Mouse (Mus musculus) hindbrain, embryonic 12.5 days (tissue): ENCODE results near the gene Kcp. TPM values are rescaled to one million over a fixed set of nuclear protein-coding genes. Genes with fewer than 3 reads are reported as not detected.
A peak's percentile ranks its signal among the peaks of the same experiment; 100 is the strongest.

Experiments used
- ATAC-seq: fragments of 200-750 bp; cut with Nextera tagmentation; 2 replicates; pipeline ENCODE4 v1.8.0; 2017; ENCODE audit warnings: moderate TSS enrichment; ENCODE audit not compliant: low FRiP score
- H3K27ac ChIP-seq: fragments of 300-500 bp; sonication (generic); 2 replicates; pipeline ENCODE4 v1.5.1; 2016; ENCODE audit warnings: mild to moderate bottlenecking
- H3K27me3 ChIP-seq: fragments of 300-500 bp; sonication (generic); 2 replicates; pipeline ENCODE4 v1.6.1; 2016; ENCODE audit warnings: mild to moderate bottlenecking
- H3K36me3 ChIP-seq: fragments of 300-500 bp; sonication (generic); 2 replicates; pipeline ENCODE4 v1.6.1; 2016; ENCODE audit warnings: mild to moderate bottlenecking
- H3K4me1 ChIP-seq: fragments of 300-500 bp; sonication (generic); 2 replicates; pipeline ENCODE4 v1.6.1; 2016
- H3K4me2 ChIP-seq: fragments of 300-500 bp; sonication (generic); replicated peaks from 2 replicates; pipeline ENCODE4 v1.6.1; 2016; ENCODE audit warnings: mild to moderate bottlenecking
- H3K4me3 ChIP-seq: fragments of 300-500 bp; sonication (generic); 2 replicates; pipeline ENCODE4 v1.5.1; 2016; ENCODE audit warnings: mild to moderate bottlenecking
- H3K9ac ChIP-seq: fragments of 300-500 bp; sonication (generic); 2 replicates; pipeline ENCODE4 v1.6.1; 2016; ENCODE audit warnings: mild to moderate bottlenecking, moderate library complexity
- H3K9me3 ChIP-seq: fragments of 300-500 bp; sonication (generic); replicated peaks from 2 replicates; pipeline ENCODE4 v1.6.1; 2016; ENCODE audit warnings: mild to moderate bottlenecking
- WGBS: fragments of 180-500 bp; shearing (Covaris S2); methylation state at CpG from one replicate; pipeline ENCODE4 v1.1.7; 2016; 5-methylcytosine and 5-hydroxymethylcytosine counted together
- polyA plus RNA-seq: library from polyadenylated mRNA; unstranded; fragments of >200 nt; fragmentation: Nextera tagmentation; extraction: Ambion mirVana; gene quantifications from 2 replicates; pipeline ENCODE4 v1.2.1, GENCODE M21; 2016

Gene Kcp
- polyA plus RNA-seq, 1 experiment from 2014 or later = 24.7 TPM

GRCm38 (mm10) chr6:29474736-29475135 is 33.0 kb downstream of the Kcp start:
- no peak overlapping the region for H3K9ac ChIP-seq
- ATAC-seq = no peak
- H3K27me3 ChIP-seq = peaks cover 16% of the 10 kb centered on the region
- peaks cover 20% of the 10 kb centered on the region for H3K36me3 ChIP-seq
- 50% methylated on average over 2 of the region's 2 CpGs for WGBS
- peaks cover 10% of the 10 kb centered on the region for H3K4me1 ChIP-seq
- H3K4me3 ChIP-seq = no peak overlapping the region
- H3K4me2 ChIP-seq = no peak overlapping the region
- no peaks in the 10 kb centered on the region for H3K9me3 ChIP-seq
- H3K27ac ChIP-seq = no peak overlapping the region

DNA sequence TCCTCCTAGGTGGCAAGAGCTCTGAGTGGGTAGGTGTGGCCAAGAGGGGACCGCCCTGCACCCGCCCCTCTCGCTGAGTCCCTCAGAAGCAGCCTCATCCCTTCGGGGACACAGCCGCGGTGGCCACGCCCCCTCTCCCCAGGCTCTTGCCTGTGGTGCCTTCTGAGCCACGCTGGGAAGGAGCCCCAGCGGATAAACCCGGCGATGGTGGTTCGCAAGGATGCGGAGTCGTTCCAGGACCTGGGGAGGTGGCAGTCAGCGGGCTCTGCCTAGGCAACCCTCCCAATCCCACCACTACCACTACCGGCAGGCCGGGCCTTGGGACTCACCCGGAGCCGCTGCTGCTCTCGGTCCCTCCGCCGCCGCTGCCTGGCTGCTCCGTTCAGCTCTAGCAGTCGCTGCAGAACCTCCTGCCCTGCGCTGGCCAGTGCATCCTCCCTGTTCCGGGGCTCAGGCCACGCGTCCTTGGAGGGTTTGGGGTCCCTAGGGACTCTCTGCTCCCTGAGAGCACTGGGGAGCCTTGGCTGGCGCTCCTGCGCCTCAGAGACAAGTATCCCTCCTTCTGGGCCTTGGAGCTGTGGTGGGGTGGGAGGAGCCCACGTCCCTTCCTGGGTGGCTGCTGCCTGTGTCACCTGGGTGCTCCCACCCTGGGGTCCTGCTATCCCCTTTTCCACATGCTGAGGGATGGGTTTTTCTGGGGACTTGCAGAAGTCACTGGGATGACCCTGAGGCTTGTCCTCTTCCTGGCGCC is 33.6 kb downstream of the Kcp start:
- Histone ChIP-seq H3K27me3 (peaks cover 16% of the 10 kb centered on the region), H3K4me3 (peak overlapping the region; percentile 31), H3K9ac (peak overlapping the region; percentile 46; the same call in 1 of the 2 replicates), H3K4me1 (peaks cover 10% of the 10 kb centered on the region), H3K36me3 (peaks cover 21% of the 10 kb centered on the region), H3K9me3 (no peaks in the 10 kb centered on the region), H3K27ac (no peak overlapping the region), H3K4me2 (peak overlapping the region; percentile 53)
- peak; percentile 91 for ATAC-seq
- 3% methylated on average over 33 of the region's 33 CpGs for WGBS

- Histone ChIP-seq H3K27ac (no peak within 1 kb of the TSS), H3K9ac (no peak within 1 kb of the TSS), H3K27me3 (peaks cover 8% of the 10 kb centered on the region), H3K9me3 (no peaks in the 10 kb centered on the region), H3K36me3 (peaks cover 21% of the 10 kb centered on the region), H3K4me3 (no peak within 1 kb of the TSS), H3K4me2 (no peak within 1 kb of the TSS), H3K4me1 (peaks cover 19% of the 10 kb centered on the region)
- no peak for ATAC-seq
- WGBS = 96% methylated on average over 4 of the region's 4 CpGs
Measured at GRCm38 (mm10) chr6:29471137-29471536, 36.6 kb downstream of the Kcp start, which contains the start of gene Atp6v1fnb. Gene Atp6v1fnb, plus strand, starts transcription at chr6:29471437.

DNA sequence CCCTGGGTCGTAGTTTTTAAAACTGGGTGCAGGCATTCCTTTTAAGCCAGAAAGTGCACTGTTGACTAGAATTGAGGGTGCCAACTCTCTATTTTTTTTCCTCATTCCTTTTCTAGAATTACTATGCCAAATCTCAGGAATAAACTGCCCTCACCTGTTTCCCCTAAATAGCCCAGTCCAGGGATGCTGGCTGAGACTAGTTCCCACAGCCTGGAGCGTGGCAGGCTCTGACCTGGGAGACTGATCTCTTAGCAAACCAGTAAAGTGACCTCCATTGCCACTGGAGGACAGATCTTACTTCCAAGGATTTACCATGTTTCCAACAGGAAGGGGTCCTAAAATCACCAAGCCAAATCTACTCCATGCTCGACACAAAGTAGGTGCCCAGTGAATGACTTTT is 38.9 kb downstream of the Kcp start:
- ATAC-seq = no peak
- WGBS = 78% methylated on average over 3 of the region's 3 CpGs
- peak overlapping the region; percentile 78 for H3K4me2 ChIP-seq
- H3K27ac ChIP-seq = no peak overlapping the region
- H3K4me1 ChIP-seq = peaks cover 14% of the 10 kb centered on the region
- no peak overlapping the region for H3K9ac ChIP-seq
- peaks cover 21% of the 10 kb centered on the region for H3K36me3 ChIP-seq
- H3K27me3 ChIP-seq = peaks cover 4% of the 10 kb centered on the region; the same call in 1 of the 2 replicates
- H3K9me3 ChIP-seq = no peaks in the 10 kb centered on the region
- peak overlapping the region; percentile 59; the same call in 1 of the 2 replicates for H3K4me3 ChIP-seq

DNA sequence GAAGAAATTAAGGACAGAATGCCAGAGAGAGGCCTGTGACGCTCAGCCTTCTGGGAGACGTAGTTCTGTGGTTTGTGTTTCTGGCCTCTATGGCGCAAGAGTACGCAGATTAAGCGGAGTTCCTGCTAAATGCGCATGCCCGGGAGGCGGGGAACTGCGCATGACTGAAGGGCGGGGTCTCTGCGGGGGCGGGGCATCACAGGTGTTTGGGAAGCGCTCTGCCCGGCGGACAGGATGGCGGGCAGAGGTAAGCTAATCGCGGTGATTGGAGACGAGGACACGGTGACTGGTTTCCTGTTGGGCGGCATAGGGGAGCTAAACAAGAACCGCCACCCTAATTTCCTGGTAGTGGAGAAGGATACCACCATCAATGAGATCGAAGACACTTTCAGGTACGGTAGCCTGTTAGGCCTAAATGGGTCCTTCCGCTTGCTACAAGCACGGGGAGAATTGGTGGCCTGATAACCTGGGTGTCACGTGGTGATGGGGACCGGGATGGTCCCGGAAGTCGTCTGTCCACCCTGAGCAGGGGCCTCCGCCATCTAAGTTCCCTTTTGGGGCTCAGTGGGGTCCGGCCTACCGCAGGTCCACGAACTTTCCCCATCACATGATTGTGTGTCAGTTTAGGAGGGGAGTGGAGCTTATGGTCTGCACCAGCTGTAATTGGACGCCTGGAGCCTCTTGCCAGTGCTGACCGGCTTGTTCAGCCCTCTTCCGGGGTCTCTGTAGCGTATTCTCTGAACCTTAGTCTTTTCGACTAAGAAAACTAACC is 40.0 kb downstream of the Kcp start, which contains the start of gene Atp6v1f:
Atp6v1f (plus strand) TSS at position 136 of the 772 bp plus-strand sequence.
- peak within 1 kb of the TSS; percentile 78 for H3K4me2 ChIP-seq
- H3K27ac ChIP-seq = peak within 1 kb of the TSS; percentile 77
- H3K36me3 ChIP-seq = peaks cover 21% of the 10 kb centered on the region
- no peaks in the 10 kb centered on the region for H3K9me3 ChIP-seq
- H3K4me3 ChIP-seq = peak within 1 kb of the TSS; percentile 59
- under 1% methylated on average over 39 of the region's 39 CpGs for WGBS
- 0 out of 2 replicates have a peak, but pooled peaks cover 2% of the 10 kb centered on the region for H3K27me3 ChIP-seq
- ATAC-seq = peak; percentile 94
- peak within 1 kb of the TSS; percentile 64 for H3K9ac ChIP-seq
- peaks cover 10% of the 10 kb centered on the region for H3K4me1 ChIP-seq

GRCm38 (mm10) chr6:29463388-29463787 is 44.4 kb downstream of the Kcp start:
- Histone ChIP-seq H3K36me3 (no peaks in the 10 kb centered on the region), H3K27me3 (no peaks in the 10 kb centered on the region), H3K9ac (no peak overlapping the region), H3K4me2 (no peak overlapping the region), H3K4me1 (peaks cover 2% of the 10 kb centered on the region), H3K4me3 (no peak overlapping the region), H3K9me3 (no peaks in the 10 kb centered on the region), H3K27ac (no peak overlapping the region)
- no peak for ATAC-seq
- WGBS = 82% methylated on average over 3 of the region's 3 CpGs

DNA sequence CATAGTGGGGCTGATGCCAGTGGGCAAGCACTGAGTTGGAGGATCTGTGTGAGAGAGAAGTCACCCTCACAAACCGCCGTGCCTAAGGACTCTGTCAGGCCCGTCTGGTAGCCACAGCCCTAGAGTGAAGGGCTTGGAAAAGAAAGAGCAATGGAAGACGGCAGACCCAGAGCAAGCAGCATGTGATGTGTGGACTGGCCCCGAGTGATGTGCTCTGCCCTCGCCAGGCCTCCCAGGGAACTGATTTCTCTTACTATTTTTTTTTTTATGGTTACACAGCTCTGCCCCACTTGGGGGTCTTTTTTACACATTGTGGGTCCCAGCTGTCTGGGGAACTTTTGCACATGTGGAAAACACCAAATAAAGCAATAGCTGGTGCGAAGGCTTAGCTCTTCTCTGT is 46.2 kb downstream of the Kcp start:
- no peak for ATAC-seq
- 58% methylated on average over 7 of the region's 7 CpGs for WGBS
- Histone ChIP-seq H3K4me3 (no peak overlapping the region), H3K27me3 (no peaks in the 10 kb centered on the region), H3K9ac (no peak overlapping the region), H3K36me3 (0 out of 2 replicates have a peak, but pooled peaks cover 2% of the 10 kb centered on the region), H3K9me3 (no peaks in the 10 kb centered on the region), H3K27ac (no peak overlapping the region), H3K4me2 (no peak overlapping the region), H3K4me1 (no peaks in the 10 kb centered on the region)

- 90% methylated on average over 6 of the region's 6 CpGs for WGBS
- Histone ChIP-seq H3K4me2 (no peak overlapping the region), H3K36me3 (peaks cover 13% of the 10 kb centered on the region; the same call in 1 of the 2 replicates), H3K4me1 (no peaks in the 10 kb centered on the region), H3K27ac (no peak overlapping the region), H3K9me3 (no peaks in the 10 kb centered on the region), H3K27me3 (no peaks in the 10 kb centered on the region), H3K4me3 (no peak overlapping the region), H3K9ac (no peak overlapping the region)
- ATAC-seq = no peak
Measured at GRCm38 (mm10) chr6:29450667-29451066, 57.1 kb downstream of the Kcp start.

DNA sequence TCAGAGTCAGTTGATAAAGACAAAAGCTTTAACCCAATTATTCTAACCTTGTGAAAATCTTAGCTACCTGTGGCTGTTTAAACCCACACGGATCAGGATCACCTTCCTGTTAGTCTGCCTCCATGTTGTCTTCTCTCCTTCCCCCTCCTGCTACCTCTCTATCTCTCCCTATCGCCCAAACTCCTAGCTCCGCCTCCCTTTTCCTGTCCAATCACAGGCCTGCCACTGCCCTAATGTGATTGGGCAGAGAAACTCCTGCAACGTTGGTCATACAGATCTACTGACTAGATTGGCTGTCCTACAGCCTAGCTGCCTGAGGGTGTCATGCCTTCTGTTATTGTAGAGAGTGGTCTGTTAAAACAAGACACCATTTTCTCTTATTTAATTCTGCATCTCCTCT is 57.9 kb downstream of the Kcp start:
- H3K4me2 ChIP-seq = no peak overlapping the region
- H3K9ac ChIP-seq = no peak overlapping the region
- peaks cover 13% of the 10 kb centered on the region; the same call in 1 of the 2 replicates for H3K36me3 ChIP-seq
- H3K4me1 ChIP-seq = no peaks in the 10 kb centered on the region
- no peak for ATAC-seq
- no peak overlapping the region for H3K4me3 ChIP-seq
- no peak overlapping the region for H3K27ac ChIP-seq
- H3K9me3 ChIP-seq = no peaks in the 10 kb centered on the region
- WGBS = 41% methylated on average over 4 of the region's 4 CpGs
- no peaks in the 10 kb centered on the region for H3K27me3 ChIP-seq

GRCm38 (mm10) chr6:29445354-29445753 is 62.4 kb downstream of the Kcp start:
- H3K9me3 ChIP-seq = no peaks in the 10 kb centered on the region
- H3K27ac ChIP-seq = no peak overlapping the region
- no peak overlapping the region for H3K4me3 ChIP-seq
- no peak overlapping the region for H3K9ac ChIP-seq
- 95% methylated on average over 7 of the region's 7 CpGs for WGBS
- H3K4me1 ChIP-seq = no peaks in the 10 kb centered on the region
- no peak for ATAC-seq
- H3K4me2 ChIP-seq = no peak overlapping the region
- H3K27me3 ChIP-seq = no peaks in the 10 kb centered on the region
- peaks cover 13% of the 10 kb centered on the region; the same call in 1 of the 2 replicates for H3K36me3 ChIP-seq

GRCm38 (mm10) chr6:29444773-29445172 is 63.0 kb downstream of the Kcp start:
- no peaks in the 10 kb centered on the region for H3K4me1 ChIP-seq
- ATAC-seq = no peak
- H3K9ac ChIP-seq = no peak overlapping the region
- peaks cover 13% of the 10 kb centered on the region; the same call in 1 of the 2 replicates for H3K36me3 ChIP-seq
- no peaks in the 10 kb centered on the region for H3K9me3 ChIP-seq
- H3K27me3 ChIP-seq = no peaks in the 10 kb centered on the region
- H3K27ac ChIP-seq = no peak overlapping the region
- no peak overlapping the region for H3K4me2 ChIP-seq
- no peak overlapping the region for H3K4me3 ChIP-seq
- 72% methylated on average over 11 of the region's 11 CpGs for WGBS

DNA sequence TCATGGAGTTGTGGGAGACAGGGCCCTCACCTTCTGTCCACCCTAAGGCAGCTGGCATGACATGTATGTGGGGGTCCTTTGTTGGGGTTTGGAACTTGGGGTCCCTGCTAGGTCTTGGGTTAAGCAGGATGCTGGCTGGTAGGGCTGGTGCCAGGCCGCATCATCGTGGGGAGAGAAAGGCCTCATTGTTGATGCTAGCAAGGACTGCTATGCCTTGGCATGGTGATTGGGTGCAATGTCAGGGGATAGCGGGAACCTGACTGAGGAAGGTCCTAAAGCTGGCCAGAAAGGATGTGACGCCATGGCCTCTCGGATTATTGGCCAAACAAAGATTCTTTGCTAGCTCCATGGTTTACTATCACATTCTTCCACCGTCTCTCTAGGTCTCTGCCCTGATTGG is 68.0 kb downstream of the Kcp start:
- Histone ChIP-seq H3K9ac (no peak overlapping the region), H3K36me3 (no peaks in the 10 kb centered on the region), H3K27me3 (peaks cover 6% of the 10 kb centered on the region), H3K4me3 (no peak overlapping the region), H3K9me3 (no peaks in the 10 kb centered on the region), H3K4me2 (no peak overlapping the region), H3K27ac (no peak overlapping the region), H3K4me1 (peaks cover 23% of the 10 kb centered on the region)
- ATAC-seq = no peak
- WGBS = 87% methylated on average over 6 of the region's 6 CpGs
